12 mouse cellular contexts compared by ENCODE assay signal in the genomic region with DNA sequence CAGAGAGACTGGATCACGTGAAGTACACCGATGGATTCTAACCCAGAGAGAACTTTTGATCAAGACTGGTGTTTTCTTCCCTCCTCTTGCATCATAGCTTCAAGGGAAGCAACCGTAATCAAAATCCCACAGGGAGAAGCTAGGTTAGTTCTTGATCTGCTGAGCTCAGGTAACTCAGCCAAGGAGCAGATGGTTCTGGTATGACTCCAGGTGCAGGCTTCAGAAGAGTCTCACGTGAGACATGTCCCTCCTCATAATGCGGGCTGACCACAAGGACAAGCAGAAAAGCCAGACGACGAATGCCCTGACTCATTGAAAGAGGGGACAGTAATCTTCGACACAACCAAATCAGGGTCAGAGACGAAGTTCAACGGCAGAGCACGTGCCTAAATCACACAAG.
"Had no signal": no experiment of that assay in that cellular context is flagged by ENCODE, and none has a peak within 500 bp of the region (broad histone marks: within the 10 kb centered on the region; RNA-seq: fewer than 3 reads in every experiment).

No protein-coding gene starts in this region.

- DNase-seq: gastrocnemius, adult 2 months; gastrocnemius, postnatal 10 days; gastrocnemius, postnatal 25 days; kidney, adult 18-20 months; kidney, adult 8-10 months; kidney, postnatal 25 days; liver; liver, embryonic 13.5 days had no signal

- ATAC-seq: hindbrain, embryonic 16.5 days; inflammation-experienced regulatory T-cells, adult 6 months; intestine, embryonic 15.5 days; intestine, postnatal 0 days had no signal
